Mouse (Mus musculus): ENCODE measurements around the gene Flnb. TPM values are rescaled to one million over a fixed set of nuclear protein-coding genes. Genes with fewer than 3 reads are reported as not detected.
A peak's percentile ranks its signal among the peaks of the same experiment; 100 is the strongest.

The Flnb gene
- 26.7 and 26.8 TPM in 2 replicates for polyA plus RNA-seq (2014; fragmentation: Nextera tagmentation; extraction: Ambion mirVana)

DNA sequence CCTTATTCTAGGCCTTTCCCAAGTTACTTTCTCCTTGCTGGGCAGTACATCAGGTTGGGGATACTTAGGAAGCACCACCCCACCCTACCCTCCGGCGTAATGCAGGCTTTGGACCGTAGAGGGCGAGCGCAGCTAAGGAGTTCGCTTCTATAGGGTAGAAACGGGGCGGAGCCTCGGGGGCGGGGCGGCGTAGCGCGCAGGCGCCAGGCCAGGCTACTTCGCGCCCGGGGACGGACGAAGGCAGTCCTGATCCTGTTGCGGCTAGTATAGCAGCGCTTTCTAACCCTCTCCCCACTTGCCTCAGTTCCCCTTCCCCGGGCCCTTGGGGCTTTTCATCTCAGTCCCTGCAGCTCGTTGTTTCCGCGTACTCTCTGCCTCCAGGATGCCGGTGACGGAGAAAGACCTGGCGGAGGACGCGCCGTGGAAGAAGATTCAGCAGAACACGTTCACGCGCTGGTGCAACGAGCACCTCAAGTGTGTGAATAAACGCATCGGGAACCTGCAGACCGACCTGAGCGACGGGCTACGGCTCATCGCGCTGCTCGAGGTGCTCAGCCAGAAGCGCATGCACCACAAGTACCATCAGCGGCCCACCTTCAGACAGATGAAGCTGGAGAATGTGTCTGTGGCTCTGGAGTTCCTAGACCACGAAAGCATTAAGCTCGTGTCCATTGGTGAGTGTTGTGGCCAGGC lies at the start of gene Flnb:
TSS of gene Flnb (plus strand) at position 188 of the 693 bp plus-strand sequence.
- WGBS, result under 1% methylated on average over 49 of the region's 49 CpGs
- Histone ChIP-seq H3K4me1 (replicated peaks; ENCODE audit: control insufficient read depth, insufficient read depth, low read length) (peaks cover 28% of the 10 kb centered on the region), H3K9ac (ENCODE audit: low read length) (peak within 1 kb of the TSS; percentile 69), H3K27ac (ENCODE audit: low read depth) (peak within 1 kb of the TSS; percentile 55), H3K27me3 (replicated peaks; ENCODE audit: control insufficient read depth, insufficient read depth, low read length) (no peaks in the 10 kb centered on the region), H3K36me3 (ENCODE audit: control insufficient read depth, insufficient read depth, low read length) (no peaks in the 10 kb centered on the region), H3K4me2 (ENCODE audit: low read length) (peak within 1 kb of the TSS; percentile 90), H3K4me3 (ENCODE audit: low read depth, low read length) (peak within 1 kb of the TSS; percentile 74), H3K9me3 (ENCODE audit: control insufficient read depth, low read length) (no peaks in the 10 kb centered on the region)
- peak; percentile 97 for ATAC-seq (replicated peaks; ENCODE audit: low FRiP score, low TSS enrichment, low read depth)
- DNase-seq (ENCODE audit: low spot score), result peak; percentile 99

GRCm38 (mm10) chr14:7773714-7774389 lies 43.9 kb upstream of the Flnb start:
- peak overlapping the region; percentile 58 for H3K4me3 ChIP-seq (ENCODE audit: low read depth, low read length)
- no peak; the same call in 1 of the 2 replicates for ATAC-seq (replicated peaks; ENCODE audit: low FRiP score, low TSS enrichment, low read depth)
- peak; percentile 73 for DNase-seq (ENCODE audit: low spot score)
- no peaks in the 10 kb centered on the region for H3K9me3 ChIP-seq (ENCODE audit: control insufficient read depth, low read length)
- peak overlapping the region; percentile 54; the same call in 1 of the 2 replicates for H3K27ac ChIP-seq (ENCODE audit: low read depth)
- H3K4me1 ChIP-seq (replicated peaks; ENCODE audit: control insufficient read depth, insufficient read depth, low read length), result no peaks in the 10 kb centered on the region
- WGBS, result 28% methylated on average over 24 of the region's 24 CpGs
- peak overlapping the region; percentile 46 for H3K9ac ChIP-seq (ENCODE audit: low read length)
- no peaks in the 10 kb centered on the region for H3K27me3 ChIP-seq (replicated peaks; ENCODE audit: control insufficient read depth, insufficient read depth, low read length)
- H3K4me2 ChIP-seq (ENCODE audit: low read length), result peak overlapping the region; percentile 57
- no peaks in the 10 kb centered on the region for H3K36me3 ChIP-seq (ENCODE audit: control insufficient read depth, insufficient read depth, low read length)

GRCm38 (mm10) chr14:7786073-7786472 lies 31.7 kb upstream of the Flnb start:
- Histone ChIP-seq H3K36me3 (ENCODE audit: control insufficient read depth, insufficient read depth, low read length) (no peaks in the 10 kb centered on the region), H3K4me2 (ENCODE audit: low read length) (no peak overlapping the region), H3K4me3 (ENCODE audit: low read depth, low read length) (no peak overlapping the region), H3K9ac (ENCODE audit: low read length) (no peak overlapping the region), H3K27ac (ENCODE audit: low read depth) (no peak overlapping the region), H3K27me3 (replicated peaks; ENCODE audit: control insufficient read depth, insufficient read depth, low read length) (no peaks in the 10 kb centered on the region), H3K4me1 (replicated peaks; ENCODE audit: control insufficient read depth, insufficient read depth, low read length) (no peaks in the 10 kb centered on the region), H3K9me3 (ENCODE audit: control insufficient read depth, low read length) (no peaks in the 10 kb centered on the region)
- DNase-seq (ENCODE audit: low spot score), result no peak
- 34% methylated on average over 13 of the region's 13 CpGs for WGBS
- no peak for ATAC-seq (replicated peaks; ENCODE audit: low FRiP score, low TSS enrichment, low read depth)

- H3K9me3 ChIP-seq (ENCODE audit: control insufficient read depth, low read length), result no peaks in the 10 kb centered on the region
- no peak for ATAC-seq (replicated peaks; ENCODE audit: low FRiP score, low TSS enrichment, low read depth)
Observed at GRCm38 (mm10) chr14:7789266-7790030, 28.3 kb upstream of the Flnb start.

GRCm38 (mm10) chr14:7791061-7791531 lies 26.7 kb upstream of the Flnb start:
- peaks cover 4% of the 10 kb centered on the region; the same call in 1 of the 2 replicates for H3K27me3 ChIP-seq (replicated peaks; ENCODE audit: control insufficient read depth, insufficient read depth, low read length)
- peak overlapping the region; percentile 37 for H3K4me3 ChIP-seq (ENCODE audit: low read depth, low read length)
- no peak for ATAC-seq (replicated peaks; ENCODE audit: low FRiP score, low TSS enrichment, low read depth)
- H3K9me3 ChIP-seq (ENCODE audit: control insufficient read depth, low read length), result no peaks in the 10 kb centered on the region
- no peaks in the 10 kb centered on the region for H3K36me3 ChIP-seq (ENCODE audit: control insufficient read depth, insufficient read depth, low read length)
- H3K27ac ChIP-seq (ENCODE audit: low read depth), result peak overlapping the region; percentile 6; the same call in 1 of the 2 replicates
- H3K4me2 ChIP-seq (ENCODE audit: low read length), result peak overlapping the region; percentile 71
- H3K4me1 ChIP-seq (replicated peaks; ENCODE audit: control insufficient read depth, insufficient read depth, low read length), result peaks cover 3% of the 10 kb centered on the region; the same call in 1 of the 2 replicates
- WGBS, result 13% methylated on average over 19 of the region's 19 CpGs
- no peak for DNase-seq (ENCODE audit: low spot score)
- H3K9ac ChIP-seq (ENCODE audit: low read length), result no peak overlapping the region

More at GRCm38 (mm10) chr14:7789266-7790030, 28.3 kb upstream of the Flnb start:
- DNase-seq (ENCODE audit: low spot score), result no peak
- Histone ChIP-seq H3K4me2 (ENCODE audit: low read length) (no peak overlapping the region), H3K4me1 (replicated peaks; ENCODE audit: control insufficient read depth, insufficient read depth, low read length) (peaks cover 3% of the 10 kb centered on the region; the same call in 1 of the 2 replicates), H3K9ac (ENCODE audit: low read length) (no peak overlapping the region), H3K27ac (ENCODE audit: low read depth) (no peak overlapping the region), H3K27me3 (replicated peaks; ENCODE audit: control insufficient read depth, insufficient read depth, low read length) (peaks cover 4% of the 10 kb centered on the region; the same call in 1 of the 2 replicates), H3K36me3 (ENCODE audit: control insufficient read depth, insufficient read depth, low read length) (no peaks in the 10 kb centered on the region), H3K4me3 (ENCODE audit: low read depth, low read length) (no peak overlapping the region)
- WGBS, result 81% methylated on average over 7 of the region's 7 CpGs

DNA sequence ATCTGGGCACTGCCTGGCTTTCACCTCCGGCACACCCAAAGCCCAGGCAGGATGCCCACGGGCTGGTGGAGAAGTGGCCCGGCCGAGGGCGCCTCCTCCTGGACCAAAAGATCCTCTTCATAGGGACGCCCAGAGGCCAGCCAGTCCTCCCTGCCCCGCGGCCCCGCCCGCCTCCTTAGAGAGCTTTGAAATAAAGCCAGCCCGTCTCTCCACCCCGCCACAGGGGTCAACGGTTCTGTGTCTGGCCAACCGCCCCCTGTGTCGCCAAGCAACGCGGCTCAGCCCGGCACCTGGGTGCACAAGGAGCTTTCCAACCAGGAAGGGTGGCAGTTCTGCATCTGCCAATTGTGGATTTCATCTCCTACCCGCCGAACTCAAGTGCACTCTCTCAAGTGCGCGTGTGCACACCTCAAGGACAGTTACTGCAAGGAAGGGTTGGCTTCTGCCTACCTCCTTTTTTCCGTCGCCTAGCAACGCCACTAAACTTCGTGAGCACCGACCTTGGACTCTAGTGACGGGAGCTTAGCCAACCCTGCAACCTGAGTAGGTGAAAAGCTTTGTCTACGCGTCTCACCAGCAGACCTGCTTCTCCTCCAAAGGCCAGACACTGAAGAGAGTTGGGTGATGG lies 26.1 kb upstream of the Flnb start, which contains the start of gene Gm26661:
TSS of gene Gm26661 (plus strand) at position 56 of the 628 bp plus-strand sequence.
- 2% methylated on average over 30 of the region's 30 CpGs for WGBS
- H3K27me3 ChIP-seq (replicated peaks; ENCODE audit: control insufficient read depth, insufficient read depth, low read length), result peaks cover 4% of the 10 kb centered on the region; the same call in 1 of the 2 replicates

GRCm38 (mm10) chr14:7795961-7796360 lies 21.8 kb upstream of the Flnb start:
- Histone ChIP-seq H3K4me3 (ENCODE audit: low read depth, low read length) (no peak overlapping the region), H3K36me3 (ENCODE audit: control insufficient read depth, insufficient read depth, low read length) (no peaks in the 10 kb centered on the region), H3K4me2 (ENCODE audit: low read length) (no peak overlapping the region), H3K27ac (ENCODE audit: low read depth) (no peak overlapping the region), H3K27me3 (replicated peaks; ENCODE audit: control insufficient read depth, insufficient read depth, low read length) (peaks cover 4% of the 10 kb centered on the region; the same call in 1 of the 2 replicates), H3K9me3 (ENCODE audit: control insufficient read depth, low read length) (no peaks in the 10 kb centered on the region), H3K4me1 (replicated peaks; ENCODE audit: control insufficient read depth, insufficient read depth, low read length) (peaks cover 3% of the 10 kb centered on the region; the same call in 1 of the 2 replicates), H3K9ac (ENCODE audit: low read length) (no peak overlapping the region)
- DNase-seq (ENCODE audit: low spot score), result no peak
- ATAC-seq (replicated peaks; ENCODE audit: low FRiP score, low TSS enrichment, low read depth), result no peak
- 82% methylated on average over 4 of the region's 4 CpGs for WGBS

More for the DNA sequence above, 26.1 kb upstream of the Flnb start, which contains the start of gene Gm26661:
- DNase-seq (ENCODE audit: low spot score) (peak; percentile 84), ATAC-seq (replicated peaks; ENCODE audit: low FRiP score, low TSS enrichment, low read depth) (peak; percentile 89)
- peak within 1 kb of the TSS; percentile 71 for H3K4me2 ChIP-seq (ENCODE audit: low read length)
- peaks cover 3% of the 10 kb centered on the region; the same call in 1 of the 2 replicates for H3K4me1 ChIP-seq (replicated peaks; ENCODE audit: control insufficient read depth, insufficient read depth, low read length)
- H3K9me3 ChIP-seq (ENCODE audit: control insufficient read depth, low read length), result no peaks in the 10 kb centered on the region
- H3K27ac ChIP-seq (ENCODE audit: low read depth), result peak within 1 kb of the TSS; percentile 6; the same call in 1 of the 2 replicates
- H3K4me3 ChIP-seq (ENCODE audit: low read depth, low read length), result peak within 1 kb of the TSS; percentile 37
- H3K9ac ChIP-seq (ENCODE audit: low read length), result no peak within 1 kb of the TSS
- H3K36me3 ChIP-seq (ENCODE audit: control insufficient read depth, insufficient read depth, low read length), result no peaks in the 10 kb centered on the region
